Mouse (Mus musculus) kidney, embryonic 14.5 days (tissue): ENCODE data around the gene Slc20a1. TPM values are rescaled to one million over a fixed set of nuclear protein-coding genes. Genes with fewer than 3 reads are reported as not detected.

Experiments
- ATAC-seq: fragments of 200-750 bp; cut with Nextera tagmentation; 2 replicates; pipeline ENCODE4 v1.8.0; 2017; ENCODE audit warnings: moderate number of reproducible peaks, mild to moderate bottlenecking, moderate TSS enrichment, moderate library complexity; ENCODE audit not compliant: low FRiP score, low TSS enrichment
- H3K27ac ChIP-seq: fragments of 300-500 bp; sonication (generic); 2 replicates; pipeline ENCODE4 v1.5.1; 2014; ENCODE audit warnings: low read depth, mild to moderate bottlenecking, low read length, moderate library complexity, mixed read lengths
- H3K27me3 ChIP-seq: fragments of 300-500 bp; sonication (generic); 2 replicates; pipeline ENCODE4 v1.6.1; 2014; ENCODE audit warnings: mild to moderate bottlenecking, low read length; ENCODE audit not compliant: control insufficient read depth, insufficient read depth
- H3K36me3 ChIP-seq: fragments of 300-500 bp; sonication (generic); 2 replicates; pipeline ENCODE4 v1.6.1; 2014; ENCODE audit warnings: low read length, mixed read lengths; ENCODE audit not compliant: control insufficient read depth, insufficient read depth
- H3K4me1 ChIP-seq: fragments of 300-500 bp; sonication (generic); 2 replicates; pipeline ENCODE4 v1.6.1; 2014; ENCODE audit warnings: low read length, mixed read lengths; ENCODE audit not compliant: control insufficient read depth, insufficient read depth
- H3K4me2 ChIP-seq: fragments of 300-500 bp; sonication (generic); replicated peaks from 2 replicates; pipeline ENCODE4 v1.6.1; 2014; ENCODE audit warnings: low read depth, mild to moderate bottlenecking, low read length
- H3K4me3 ChIP-seq: fragments of 300-500 bp; sonication (generic); 2 replicates; pipeline ENCODE4 v1.5.1; 2014; ENCODE audit warnings: mild to moderate bottlenecking, low read length
- H3K9ac ChIP-seq: fragments of 300-500 bp; sonication (generic); 2 replicates; pipeline ENCODE4 v1.6.1; 2014; ENCODE audit warnings: low read depth, mild to moderate bottlenecking, low read length, moderate library complexity
- H3K9me3 ChIP-seq: fragments of 300-500 bp; sonication (generic); 2 replicates; pipeline ENCODE4 v1.6.1; 2016; ENCODE audit warnings: low read length; ENCODE audit not compliant: control insufficient read depth
- WGBS: fragments of 180-500 bp; shearing (Covaris S2); extraction: QIAGEN DNeasy Blood & Tissue Kit; methylation state at CpG from one replicate; pipeline ENCODE4 v1.1.7; 2014; 5-methylcytosine and 5-hydroxymethylcytosine counted together
- polyA plus RNA-seq: library from polyadenylated mRNA; unstranded; fragments of >200 nt; fragmentation: Nextera tagmentation; extraction: Ambion mirVana; gene quantifications from 2 replicates; pipeline ENCODE4 v1.2.1, GENCODE M21; 2014

Slc20a1 gene
- polyA plus RNA-seq, 1 experiment from 2014 or later, result 34.5 TPM

DNA sequence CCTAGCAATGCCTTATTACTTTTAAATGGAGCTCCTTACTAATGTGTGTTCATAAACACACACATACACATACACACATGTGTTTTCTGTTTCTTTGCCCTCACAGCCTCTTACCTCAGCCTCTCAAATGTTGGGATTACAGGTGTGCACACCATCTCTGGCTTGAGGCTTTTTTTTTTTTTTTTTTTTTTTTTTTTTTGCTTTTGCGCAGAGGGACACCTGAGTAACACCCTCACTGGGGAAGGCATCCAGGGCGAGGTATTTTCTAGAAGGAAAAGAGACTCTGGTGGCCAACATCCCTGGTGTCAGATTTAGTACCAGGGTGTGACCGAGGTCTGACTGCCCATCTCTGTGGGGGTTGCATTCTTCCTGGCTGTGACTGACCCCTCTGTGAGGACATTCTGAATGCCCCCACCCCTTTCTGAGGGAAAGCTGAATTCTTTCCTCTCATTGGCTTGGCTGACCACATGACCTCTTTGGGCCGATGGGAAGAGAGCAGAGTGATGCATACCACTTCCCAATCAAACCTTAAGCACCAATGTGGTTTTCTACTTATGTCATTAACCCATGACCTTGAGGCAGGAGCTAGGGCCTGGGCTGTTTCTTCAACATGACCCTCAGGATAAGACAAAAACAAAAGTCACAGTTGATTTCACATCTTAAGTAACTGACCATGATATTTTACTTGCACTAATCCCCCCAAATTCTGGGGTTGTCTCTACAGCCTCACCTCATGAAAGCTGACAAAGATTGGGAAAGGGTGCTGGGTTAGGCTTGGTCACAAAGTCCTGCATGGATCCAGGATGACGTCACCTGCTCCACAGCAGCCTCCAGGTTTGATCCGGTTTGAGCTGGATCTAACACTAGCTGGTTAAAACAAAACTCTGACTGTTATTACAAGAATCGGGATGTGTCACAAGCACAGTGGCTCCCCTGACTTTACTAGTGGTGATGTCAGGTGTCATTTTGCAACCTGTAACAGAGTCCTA is 43.6 kb downstream of the Slc20a1 start:
- Histone ChIP-seq H3K27me3 (no peaks in the 10 kb centered on the region), H3K9ac (no peak overlapping the region), H3K36me3 (no peaks in the 10 kb centered on the region), H3K9me3 (no peaks in the 10 kb centered on the region), H3K27ac (no peak overlapping the region), H3K4me2 (no peak overlapping the region), H3K4me1 (peaks cover 11% of the 10 kb centered on the region; the same call in 1 of the 2 replicates), H3K4me3 (no peak overlapping the region)
- 0 out of 2 replicates have a peak, but pooled peaks have one; percentile 50 for ATAC-seq
- WGBS, result 35% methylated on average over 7 of the region's 7 CpGs

GRCm38 (mm10) chr2:129243005-129243404 is 44.4 kb downstream of the Slc20a1 start:
- no peaks in the 10 kb centered on the region for H3K27me3 ChIP-seq
- no peaks in the 10 kb centered on the region for H3K36me3 ChIP-seq
- no peak overlapping the region for H3K4me2 ChIP-seq
- 87% methylated on average over 4 of the region's 4 CpGs for WGBS
- no peaks in the 10 kb centered on the region for H3K9me3 ChIP-seq
- H3K4me1 ChIP-seq, result peaks cover 11% of the 10 kb centered on the region; the same call in 1 of the 2 replicates
- no peak for ATAC-seq
- no peak overlapping the region for H3K9ac ChIP-seq
- H3K4me3 ChIP-seq, result no peak overlapping the region
- H3K27ac ChIP-seq, result no peak overlapping the region

DNA sequence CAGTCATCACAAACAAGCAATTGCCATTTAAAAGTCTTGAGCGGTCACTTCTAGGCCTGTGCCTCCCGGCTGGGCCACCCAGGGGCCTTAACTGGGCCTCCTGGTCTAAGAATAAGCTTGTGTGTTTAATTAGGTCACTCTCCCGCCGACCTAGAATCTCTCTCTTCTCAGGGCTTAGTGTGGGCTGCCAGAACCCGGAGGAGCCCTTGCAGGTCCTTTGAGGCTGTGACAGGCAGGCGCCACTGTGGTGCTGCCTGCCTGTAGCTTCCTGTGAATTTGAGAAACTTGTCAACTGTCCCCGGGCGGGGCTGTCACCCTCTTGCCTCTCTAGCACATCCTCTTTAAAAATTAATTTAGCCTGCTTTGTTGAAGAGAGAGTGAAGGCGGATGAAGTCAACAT is 45.2 kb downstream of the Slc20a1 start:
- Histone ChIP-seq H3K27me3 (no peaks in the 10 kb centered on the region), H3K4me1 (peaks cover 11% of the 10 kb centered on the region; the same call in 1 of the 2 replicates), H3K4me2 (no peak overlapping the region), H3K9me3 (no peaks in the 10 kb centered on the region), H3K27ac (no peak overlapping the region), H3K9ac (no peak overlapping the region), H3K4me3 (no peak overlapping the region), H3K36me3 (no peaks in the 10 kb centered on the region)
- ATAC-seq, result no peak
- 49% methylated on average over 9 of the region's 9 CpGs for WGBS

GRCm38 (mm10) chr2:129244446-129245120 is 46.0 kb downstream of the Slc20a1 start:
- H3K36me3 ChIP-seq, result no peaks in the 10 kb centered on the region
- ATAC-seq, result no peak
- peak overlapping the region; percentile 17; the same call in 1 of the 2 replicates for H3K27ac ChIP-seq
- no peak overlapping the region for H3K4me3 ChIP-seq
- WGBS, result 75% methylated on average over 20 of the region's 20 CpGs
- peaks cover 11% of the 10 kb centered on the region; the same call in 1 of the 2 replicates for H3K4me1 ChIP-seq
- no peak overlapping the region for H3K9ac ChIP-seq
- no peak overlapping the region for H3K4me2 ChIP-seq
- no peaks in the 10 kb centered on the region for H3K9me3 ChIP-seq
- no peaks in the 10 kb centered on the region for H3K27me3 ChIP-seq

- no peak for ATAC-seq
- Histone ChIP-seq H3K9ac (no peak overlapping the region), H3K4me3 (no peak overlapping the region), H3K27ac (no peak overlapping the region), H3K36me3 (no peaks in the 10 kb centered on the region), H3K4me1 (peaks cover 11% of the 10 kb centered on the region; the same call in 1 of the 2 replicates), H3K27me3 (no peaks in the 10 kb centered on the region), H3K4me2 (no peak overlapping the region), H3K9me3 (no peaks in the 10 kb centered on the region)
- 38% methylated on average over 5 of the region's 5 CpGs for WGBS
These were observed 47.1 kb downstream of the Slc20a1 start for GRCm38 (mm10) chr2:129245618-129246017.

GRCm38 (mm10) chr2:129246436-129246835 is 47.9 kb downstream of the Slc20a1 start:
- Histone ChIP-seq H3K4me2 (no peak overlapping the region), H3K36me3 (no peaks in the 10 kb centered on the region), H3K27ac (no peak overlapping the region), H3K9ac (no peak overlapping the region), H3K27me3 (no peaks in the 10 kb centered on the region), H3K4me1 (0 out of 2 replicates have a peak, but pooled peaks cover 4% of the 10 kb centered on the region), H3K9me3 (no peaks in the 10 kb centered on the region), H3K4me3 (no peak overlapping the region)
- no peak for ATAC-seq
- WGBS, result 77% methylated on average over 7 of the region's 7 CpGs

- Histone ChIP-seq H3K27ac (no peak overlapping the region), H3K4me1 (0 out of 2 replicates have a peak, but pooled peaks cover 3% of the 10 kb centered on the region), H3K4me2 (no peak overlapping the region), H3K27me3 (no peaks in the 10 kb centered on the region), H3K36me3 (no peaks in the 10 kb centered on the region), H3K9ac (no peak overlapping the region), H3K9me3 (no peaks in the 10 kb centered on the region), H3K4me3 (no peak overlapping the region)
- ATAC-seq, result no peak
- whole genome bisulfite sequencing, result 92% methylated on average over 12 of the region's 12 CpGs
These were observed 48.4 kb downstream of the Slc20a1 start for GRCm38 (mm10) chr2:129246924-129247323.

DNA sequence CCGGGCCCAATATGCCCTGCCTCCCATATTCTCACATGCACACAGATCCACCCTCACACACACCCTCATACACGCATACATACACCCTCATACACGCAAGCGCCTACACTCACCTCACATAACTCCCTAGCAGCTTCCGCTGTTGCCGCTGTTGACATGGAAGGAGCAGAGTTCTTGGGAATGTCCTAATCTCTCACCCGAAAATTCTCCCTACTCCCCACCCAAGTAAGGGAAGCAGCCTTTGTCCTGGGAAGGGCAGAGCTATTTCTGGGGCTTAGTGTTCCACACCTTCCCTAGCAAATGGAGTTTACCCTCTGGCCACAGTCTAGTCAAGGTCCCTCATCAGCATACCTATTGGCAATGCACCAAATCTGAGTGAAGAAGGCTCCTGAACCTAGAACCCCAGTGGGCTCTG is 49.1 kb downstream of the Slc20a1 start:
- Histone ChIP-seq H3K27me3 (no peaks in the 10 kb centered on the region), H3K9me3 (no peaks in the 10 kb centered on the region), H3K27ac (no peak overlapping the region), H3K36me3 (no peaks in the 10 kb centered on the region), H3K9ac (no peak overlapping the region), H3K4me3 (no peak overlapping the region), H3K4me1 (0 out of 2 replicates have a peak, but pooled peaks cover 3% of the 10 kb centered on the region), H3K4me2 (no peak overlapping the region)
- WGBS, result 92% methylated on average over 7 of the region's 7 CpGs
- no peak for ATAC-seq
